Mouse (Mus musculus) heart, adult 8-10 months (tissue): ENCODE measurements at regions not wholly inside any gene's neighbourhood (a gene's known extent, or its start where the extent isn't known, plus 50 kb on each side); places are given as distances from the start of the nearest gene placed in this dataset.
"Not testable (repeated sequence)": the region's sequence is repeated elsewhere in the genome, so short reads cannot be mapped to it uniquely, and the experiment has no call there.

ENCODE experiments used
- DNase-seq: peaks from one replicate; pipeline ENCODE4 v3.0.0; 2022; ENCODE audit warnings: low spot score

- peak; percentile 14 for DNase-seq
Observed at GRCm38 (mm10) chr9:82484341-82484740, 345.0 kb upstream of the Irak1bp1 start.

- no peak for DNase-seq
Observed at GRCm38 (mm10) chr9:82493440-82493839, 335.9 kb upstream of the Irak1bp1 start.

GRCm38 (mm10) chr9:82510014-82510413, 319.3 kb upstream of the Irak1bp1 start:
- no peak for DNase-seq

DNA sequence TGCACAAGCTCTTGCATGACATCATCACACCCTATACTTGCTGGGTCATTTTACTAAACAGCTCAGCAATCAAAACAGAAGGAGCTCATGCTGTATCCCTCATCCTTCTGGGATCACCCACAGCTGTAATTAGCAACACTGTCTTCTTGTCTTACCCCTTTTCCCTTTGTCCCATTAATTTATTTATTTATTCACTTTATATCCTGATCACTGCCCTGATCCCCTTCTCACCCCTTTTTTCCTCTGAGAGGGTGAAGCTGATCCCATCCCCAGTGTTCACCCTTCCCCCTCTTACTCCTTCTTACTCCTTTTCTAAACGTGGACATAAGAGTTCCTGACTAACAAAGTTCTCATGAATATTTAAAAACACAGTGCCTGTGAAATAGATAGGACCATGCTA, 310.3 kb upstream of the Irak1bp1 start:
- no peak for DNase-seq

DNA sequence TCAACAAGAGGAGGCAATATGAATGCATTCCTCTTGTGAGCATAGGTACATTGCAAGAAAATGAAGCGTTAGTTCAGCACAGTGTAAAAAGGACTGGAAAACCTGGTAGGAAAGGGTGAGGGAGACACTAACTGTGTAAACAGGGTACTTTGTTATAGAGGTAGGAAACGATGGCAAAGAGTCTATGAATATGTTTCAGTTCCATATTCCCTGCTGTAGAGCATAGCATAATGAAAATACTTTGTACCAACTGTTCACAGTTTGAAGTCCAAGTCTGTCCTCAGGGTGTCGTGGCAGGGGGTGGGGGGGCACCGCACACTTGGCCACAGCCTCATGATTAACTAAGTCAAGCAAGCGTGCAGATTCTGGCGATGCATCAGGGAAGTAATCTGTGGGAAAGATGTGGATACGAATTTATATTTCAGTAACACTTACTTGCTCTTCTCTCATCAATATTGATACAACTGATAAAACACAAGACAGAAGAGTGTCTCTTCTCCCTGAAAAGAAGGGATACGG, 301.4 kb upstream of the Irak1bp1 start:
- DNase-seq = no peak

GRCm38 (mm10) chr9:82552726-82553125, 276.6 kb upstream of the Irak1bp1 start:
- DNase-seq = no peak

GRCm38 (mm10) chr9:82553213-82553612, 276.1 kb upstream of the Irak1bp1 start:
- DNase-seq = no peak

GRCm38 (mm10) chr9:82562551-82563465, 266.5 kb upstream of the Irak1bp1 start:
- peak; percentile 4 for DNase-seq

- DNase-seq = no peak
Observed at GRCm38 (mm10) chr9:82581373-82582018, 247.8 kb upstream of the Irak1bp1 start.

DNA sequence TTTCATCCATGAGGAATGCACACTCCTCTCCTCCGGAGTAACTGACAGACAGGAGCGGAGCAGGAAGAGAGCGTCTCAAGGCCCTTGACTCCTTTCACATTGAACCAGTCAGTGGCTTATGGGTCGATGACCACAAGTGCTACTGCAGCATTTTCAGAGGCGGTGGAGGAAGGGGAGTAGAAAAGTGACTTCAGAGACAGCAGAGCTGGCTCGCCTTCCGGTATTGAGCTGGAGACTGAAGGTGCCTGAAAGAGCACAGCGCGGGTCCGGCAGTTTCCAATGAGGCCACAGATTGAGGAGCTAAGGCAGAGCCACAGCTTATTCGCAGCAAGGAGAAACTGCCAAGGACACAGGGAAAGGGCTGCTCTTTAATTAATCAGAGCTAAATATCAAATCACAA, 220.2 kb upstream of the Irak1bp1 start:
- DNase-seq = no peak

- no peak for DNase-seq
Observed at GRCm38 (mm10) chr9:82609946-82610345, 219.4 kb upstream of the Irak1bp1 start.

- DNase-seq = no peak
Observed at GRCm38 (mm10) chr9:82612526-82612925, 216.8 kb upstream of the Irak1bp1 start.

GRCm38 (mm10) chr9:82632411-82632810, 196.9 kb upstream of the Irak1bp1 start:
- peak; percentile 11 for DNase-seq

DNA sequence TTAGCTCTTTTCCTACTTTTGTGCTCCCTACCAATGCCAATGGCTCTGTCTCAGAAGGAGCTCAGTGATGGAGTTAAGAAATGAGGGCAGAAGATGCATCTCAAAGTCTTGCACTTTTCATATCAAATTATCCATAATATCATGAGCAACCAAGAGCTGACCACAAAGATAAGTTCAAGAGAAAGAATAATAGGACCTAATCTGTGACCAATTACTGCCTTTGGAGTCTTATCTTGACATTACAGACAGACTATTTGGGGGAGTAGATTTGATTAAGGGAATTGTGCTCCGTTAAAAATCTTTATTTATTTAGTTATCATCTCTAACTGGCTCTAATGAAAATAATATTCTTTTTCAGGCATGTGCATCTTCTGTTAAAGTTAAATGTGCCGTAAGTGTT, 189.1 kb upstream of the Irak1bp1 start:
- no peak for DNase-seq

DNA sequence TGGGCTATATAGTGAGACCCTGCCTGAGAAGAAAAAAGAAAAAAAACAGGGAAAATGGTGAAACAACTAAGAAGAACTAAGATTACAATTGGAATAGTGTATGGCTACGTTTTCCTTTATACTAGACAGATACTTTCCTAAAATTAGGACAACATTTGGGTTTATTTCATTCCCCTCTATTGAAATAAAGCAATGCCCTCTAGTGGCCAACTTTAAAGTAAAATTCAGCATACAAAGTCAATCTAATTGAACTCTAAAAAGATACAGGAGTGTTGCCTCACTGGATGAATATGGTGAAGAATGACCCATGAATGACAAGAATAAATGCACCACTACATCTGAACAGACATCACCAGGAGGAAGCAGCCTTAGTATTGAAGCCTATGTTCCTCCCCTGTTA, 185.4 kb upstream of the Irak1bp1 start:
- no peak for DNase-seq

DNA sequence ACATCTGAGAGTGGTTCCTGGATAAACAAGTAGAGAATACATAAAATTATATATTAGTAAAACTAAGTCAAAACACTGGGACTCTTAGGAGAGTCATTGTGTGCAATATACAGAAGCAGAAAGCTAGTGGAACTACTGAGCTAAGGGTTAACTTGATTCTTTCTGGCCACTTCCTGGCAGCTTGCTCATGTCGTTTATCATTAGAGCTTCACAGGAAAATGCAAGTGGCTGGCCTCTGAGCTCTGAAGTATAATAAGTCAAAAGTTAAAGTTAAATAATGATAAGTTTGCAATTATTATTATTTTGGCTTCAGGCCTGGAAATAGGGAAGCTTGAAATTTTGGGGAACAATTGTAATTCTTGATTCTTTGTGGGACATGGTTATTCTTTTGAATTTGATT, 173.8 kb upstream of the Irak1bp1 start:
- not testable (repeated sequence) for DNase-seq

- DNase-seq = no peak
Observed at GRCm38 (mm10) chr9:82682196-82682595, 147.1 kb upstream of the Irak1bp1 start.

DNA sequence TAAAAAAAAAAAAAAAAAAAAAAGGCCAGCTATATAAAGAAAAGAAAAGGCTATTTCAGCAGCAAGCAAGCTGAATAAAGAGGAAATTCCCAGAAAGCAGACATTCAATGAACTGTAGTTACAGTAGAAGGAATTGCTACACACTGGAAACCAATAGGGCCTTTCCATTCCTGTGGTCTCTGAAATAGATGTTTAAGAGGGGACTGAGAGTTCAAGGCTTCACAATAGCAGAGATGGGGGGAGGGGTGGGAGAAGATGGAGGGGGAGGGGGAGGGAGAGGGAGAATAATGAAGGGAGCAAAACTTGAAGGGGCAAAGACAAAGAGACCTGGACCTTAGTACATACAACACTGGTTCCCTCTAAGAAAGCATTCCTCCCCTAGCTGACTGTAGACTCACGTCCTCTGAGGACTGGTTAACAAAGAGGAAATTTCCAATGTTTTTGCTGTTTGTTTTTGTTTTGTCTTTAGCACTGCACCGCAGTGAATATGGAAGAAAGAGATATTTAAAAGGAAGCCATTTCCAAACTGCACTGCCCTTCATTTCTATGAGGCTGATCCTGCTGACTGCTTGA, 119.8 kb upstream of the Irak1bp1 start:
- no peak for DNase-seq

- DNase-seq = no peak
Observed at GRCm38 (mm10) chr9:82709991-82710593, 119.2 kb upstream of the Irak1bp1 start.

DNA sequence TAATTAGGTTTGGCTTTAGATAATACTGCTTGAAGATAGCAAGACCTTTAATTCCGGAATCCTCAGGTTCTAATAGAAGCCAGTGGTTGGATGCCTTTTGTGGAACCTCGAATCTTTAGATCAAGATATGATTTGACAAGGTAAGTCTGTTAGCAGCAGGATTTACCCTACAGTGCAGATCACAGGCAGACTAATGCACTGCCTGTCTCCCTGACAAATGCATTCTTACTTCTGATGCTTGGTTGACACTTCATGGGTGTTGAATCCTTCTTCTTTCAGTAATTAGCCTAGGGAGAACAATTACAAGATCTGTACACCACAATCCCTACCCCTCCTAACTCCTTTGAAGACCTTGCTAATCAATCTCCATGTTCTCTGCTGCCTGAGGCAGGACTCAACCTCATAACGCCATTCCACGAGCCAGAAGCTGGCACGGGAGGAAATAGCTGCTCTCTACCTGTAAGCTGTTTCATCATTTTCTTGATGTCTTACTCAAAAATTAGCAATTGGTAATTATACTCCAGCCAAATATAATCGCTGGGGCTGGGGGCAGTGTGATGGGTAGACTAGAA, 118.3 kb upstream of the Irak1bp1 start:
- no peak for DNase-seq
